Mouse (Mus musculus) neural tube, embryonic 14.5 days (tissue): ENCODE data around the gene Ccdc146. TPM values are rescaled to one million over a fixed set of nuclear protein-coding genes. Genes with fewer than 3 reads are reported as not detected.

Experiments
- ATAC-seq: fragments of 200-750 bp; cut with Nextera tagmentation; 2 replicates; pipeline ENCODE4 v1.8.0; 2017; ENCODE audit warnings: low read depth, mild to moderate bottlenecking, moderate TSS enrichment, moderate library complexity
- H3K27ac ChIP-seq: fragments of 300-500 bp; sonication (generic); 2 replicates; pipeline ENCODE4 v1.5.1; 2014; ENCODE audit warnings: low read depth, mild to moderate bottlenecking, control low read depth, low read length, moderate library complexity, mixed read lengths
- H3K27me3 ChIP-seq: fragments of 300-500 bp; sonication (generic); 2 replicates; pipeline ENCODE4 v1.6.1; 2014; ENCODE audit warnings: low read length; ENCODE audit not compliant: control insufficient read depth, insufficient read depth
- H3K36me3 ChIP-seq: fragments of 300-500 bp; sonication (generic); 2 replicates; pipeline ENCODE4 v1.6.1; 2014; ENCODE audit warnings: low read length, mixed read lengths; ENCODE audit not compliant: control insufficient read depth, insufficient read depth
- H3K4me1 ChIP-seq: fragments of 300-500 bp; sonication (generic); 2 replicates; pipeline ENCODE4 v1.6.1; 2014; ENCODE audit warnings: low read length; ENCODE audit not compliant: control insufficient read depth, insufficient read depth
- H3K4me2 ChIP-seq: fragments of 300-500 bp; sonication (generic); 2 replicates; pipeline ENCODE4 v1.6.1; 2014; ENCODE audit warnings: mild to moderate bottlenecking, low read depth, low read length, control low read depth
- H3K4me3 ChIP-seq: fragments of 300-500 bp; sonication (generic); 2 replicates; pipeline ENCODE4 v1.5.1; 2014; ENCODE audit warnings: low read depth, low read length, control low read depth, mixed read lengths
- H3K9ac ChIP-seq: fragments of 300-500 bp; sonication (generic); replicated peaks from 2 replicates; pipeline ENCODE4 v1.6.1; 2014; ENCODE audit warnings: low read depth, mild to moderate bottlenecking, control low read depth, low read length, mixed read lengths
- H3K9me3 ChIP-seq: fragments of 300-500 bp; sonication (generic); 2 replicates; pipeline ENCODE4 v1.6.1; 2016; ENCODE audit warnings: low read length; ENCODE audit not compliant: control insufficient read depth
- WGBS: fragments of 180-500 bp; shearing (Covaris S2); extraction: QIAGEN DNeasy Blood & Tissue Kit; methylation state at CpG from one replicate; pipeline ENCODE4 v1.1.7; 2014; 5-methylcytosine and 5-hydroxymethylcytosine counted together
- polyA plus RNA-seq: library from polyadenylated mRNA; unstranded; fragments of >200 nt; fragmentation: Nextera tagmentation; extraction: Ambion mirVana; gene quantifications from 2 replicates; pipeline ENCODE4 v1.2.1, GENCODE M21; 2014

Ccdc146 gene
- polyA plus RNA-seq: 0.27 and 0.99 TPM in 2 replicates

DNA sequence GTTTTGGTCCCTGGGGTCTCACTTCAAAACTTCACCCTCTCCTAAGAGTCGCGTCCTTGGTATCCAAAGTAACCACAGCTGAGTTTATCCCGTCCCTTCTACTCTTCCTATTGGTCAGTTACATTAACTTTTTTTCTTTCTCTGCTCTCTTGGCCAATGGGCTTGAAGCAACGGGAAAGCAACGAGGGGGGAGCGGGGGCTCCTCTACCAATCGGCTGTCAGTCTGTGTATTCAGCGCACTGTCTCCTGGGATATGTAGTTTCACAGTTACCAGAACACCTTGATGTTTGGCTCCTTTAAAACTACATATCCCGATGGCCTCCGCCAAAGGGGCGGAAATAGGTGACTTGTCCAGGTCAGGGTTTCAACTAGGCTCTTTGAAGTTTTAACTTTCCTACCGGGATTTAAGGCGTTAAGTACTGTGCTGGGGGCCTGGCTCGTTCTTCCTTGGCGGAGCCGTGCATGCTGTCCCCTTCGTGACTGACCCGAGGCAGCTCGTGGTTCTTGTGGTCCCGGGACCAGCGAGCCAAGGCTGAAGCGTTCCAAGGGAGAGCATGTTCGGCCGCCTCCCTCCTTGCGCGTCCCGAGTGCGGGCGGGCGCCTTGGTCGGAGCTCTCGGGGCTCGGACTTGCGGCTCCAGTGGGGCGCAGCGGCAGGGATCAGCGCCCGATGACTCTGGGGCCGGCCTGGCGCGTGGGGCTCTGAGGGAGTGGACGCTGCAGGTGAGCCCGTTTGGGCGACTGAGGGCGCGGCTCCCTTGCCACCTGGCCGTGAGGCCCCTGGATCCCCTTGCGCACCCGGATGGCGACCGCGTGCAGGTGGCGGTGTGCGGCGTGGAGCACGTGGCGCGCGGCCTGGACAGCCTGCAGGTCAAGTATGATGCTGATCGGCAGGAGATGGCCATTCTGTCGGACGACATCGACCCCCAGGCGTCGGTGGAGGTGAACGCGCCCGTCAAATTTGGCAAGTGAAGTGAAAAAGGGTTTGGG, at the start of gene Ccdc146, which contains the start of gene Fam185a:
Ccdc146 (minus strand) TSS at position 64 of the 989 bp plus-strand sequence.
Fam185a (plus strand) TSS at position 345 of the 989 bp plus-strand sequence.
- no peaks in the 10 kb centered on the region; the same call in 1 of the 2 replicates for H3K4me1 ChIP-seq
- H3K27ac ChIP-seq: peak within 1 kb of the TSS; percentile 44; the same call in 1 of the 2 replicates
- H3K27me3 ChIP-seq: no peaks in the 10 kb centered on the region
- peak; percentile 100 for ATAC-seq
- H3K9ac ChIP-seq: peak within 1 kb of the TSS; percentile 58
- H3K4me3 ChIP-seq: peak within 1 kb of the TSS; percentile 83
- H3K9me3 ChIP-seq: no peaks in the 10 kb centered on the region
- under 1% methylated on average over 68 of the region's 68 CpGs for WGBS
- H3K4me2 ChIP-seq: peak within 1 kb of the TSS; percentile 93
- no peaks in the 10 kb centered on the region for H3K36me3 ChIP-seq

DNA sequence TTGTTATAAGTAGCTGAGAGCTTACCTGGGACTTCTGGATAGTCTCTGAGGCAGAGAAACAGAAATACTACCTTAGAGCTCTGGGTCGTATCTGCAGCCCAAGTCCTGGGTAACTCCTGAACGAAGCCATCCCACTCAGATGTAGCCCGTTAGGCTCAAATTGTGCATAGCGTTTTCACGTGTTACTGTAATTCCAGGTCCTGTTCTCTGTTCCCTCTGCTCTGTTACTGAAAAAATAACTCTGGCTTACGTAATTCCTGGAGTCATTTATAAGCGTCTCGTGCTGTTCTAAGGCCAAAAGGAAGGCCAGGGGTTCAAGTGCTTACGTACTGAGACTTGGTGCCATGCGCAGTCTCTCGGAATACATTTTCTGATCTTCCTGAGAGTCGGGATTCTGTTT, 43.6 kb upstream of the Ccdc146 start:
- Histone ChIP-seq H3K4me2 (no peak overlapping the region), H3K27me3 (no peaks in the 10 kb centered on the region), H3K36me3 (no peaks in the 10 kb centered on the region), H3K9ac (no peak overlapping the region), H3K9me3 (no peaks in the 10 kb centered on the region), H3K4me1 (no peaks in the 10 kb centered on the region), H3K27ac (no peak overlapping the region), H3K4me3 (no peak overlapping the region)
- ATAC-seq: no peak
- WGBS: 93% methylated on average over 12 of the region's 12 CpGs

- Histone ChIP-seq H3K4me2 (no peak overlapping the region), H3K9ac (no peak overlapping the region), H3K27ac (no peak overlapping the region), H3K4me1 (no peaks in the 10 kb centered on the region), H3K27me3 (no peaks in the 10 kb centered on the region), H3K4me3 (no peak overlapping the region), H3K36me3 (no peaks in the 10 kb centered on the region), H3K9me3 (no peaks in the 10 kb centered on the region)
- 79% methylated on average over 7 of the region's 7 CpGs for WGBS
- ATAC-seq: no peak
Measured at GRCm38 (mm10) chr5:21467387-21467786, 42.9 kb upstream of the Ccdc146 start.

DNA sequence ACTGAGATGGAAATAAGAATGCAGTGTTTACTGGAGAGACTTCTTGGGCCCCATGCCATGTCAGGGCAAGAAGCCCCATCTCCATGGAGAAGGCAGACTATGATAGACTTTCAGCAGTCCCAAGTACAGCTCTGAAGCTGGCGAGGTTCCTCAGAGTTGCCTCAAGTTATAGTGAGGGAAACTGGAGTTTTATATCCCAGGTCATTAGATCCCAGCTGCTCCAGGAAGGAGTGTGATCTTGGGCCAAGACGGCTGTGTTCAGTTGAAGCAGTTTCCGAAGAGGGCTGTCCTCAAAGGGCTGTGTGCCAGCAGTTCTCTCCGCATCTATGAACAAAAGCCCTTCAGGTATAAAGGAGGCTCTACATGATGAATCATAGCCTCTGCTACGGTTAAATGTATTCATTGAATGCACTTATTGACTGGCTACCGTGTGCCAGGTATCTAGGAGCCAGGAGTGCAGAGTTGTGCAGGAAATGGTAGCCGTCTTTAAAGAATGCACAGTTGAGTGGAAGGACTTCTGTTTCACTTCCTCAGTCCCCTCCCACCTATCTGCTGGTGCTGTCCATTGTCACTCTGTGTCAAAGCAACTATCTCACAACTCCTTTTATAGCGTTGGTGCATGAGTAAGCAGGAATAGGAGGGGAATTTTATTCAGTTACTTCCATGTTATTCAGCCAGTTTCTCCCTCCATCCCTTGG, 16.5 kb upstream of the Ccdc146 start:
- Histone ChIP-seq H3K9ac (no peak overlapping the region), H3K9me3 (no peaks in the 10 kb centered on the region), H3K4me3 (no peak overlapping the region), H3K27ac (no peak overlapping the region), H3K4me2 (no peak overlapping the region), H3K27me3 (no peaks in the 10 kb centered on the region), H3K36me3 (no peaks in the 10 kb centered on the region), H3K4me1 (no peaks in the 10 kb centered on the region)
- WGBS: 59% methylated on average over 8 of the region's 8 CpGs
- ATAC-seq: peak; percentile 74

DNA sequence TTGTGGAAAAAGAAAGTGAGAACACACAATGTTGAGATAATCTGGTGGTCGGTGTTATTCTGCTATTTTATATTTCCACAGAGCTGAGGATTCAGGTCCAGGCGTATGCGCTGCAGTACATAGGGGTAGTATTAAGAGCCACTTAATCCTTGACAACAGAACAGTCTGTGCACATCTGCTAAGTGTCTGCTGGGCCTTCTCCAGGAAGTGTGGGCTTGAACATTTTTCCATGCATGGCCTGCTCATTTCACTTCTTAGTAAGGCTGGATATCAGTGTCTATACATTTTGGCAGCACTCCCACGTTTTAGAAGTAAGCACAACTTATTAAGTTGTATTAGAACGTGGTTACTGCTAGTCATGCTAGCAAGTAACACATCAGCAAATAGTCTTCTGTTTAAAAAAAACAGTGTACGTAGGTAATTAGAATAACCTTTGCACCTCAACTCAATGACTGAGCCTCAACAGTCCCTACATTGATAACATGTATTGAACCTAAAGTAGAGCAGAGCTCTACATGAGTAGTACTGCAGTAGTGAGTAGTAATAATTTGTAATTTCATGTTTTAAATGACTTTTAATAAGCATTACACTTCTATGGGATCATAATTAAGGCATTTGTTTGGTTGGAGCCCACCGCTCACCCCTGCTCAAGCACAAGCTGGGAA, 15.1 kb upstream of the Ccdc146 start:
- no peaks in the 10 kb centered on the region for H3K27me3 ChIP-seq
- H3K9ac ChIP-seq: no peak overlapping the region
- no peak overlapping the region for H3K4me3 ChIP-seq
- H3K4me1 ChIP-seq: no peaks in the 10 kb centered on the region
- no peak overlapping the region for H3K27ac ChIP-seq
- H3K36me3 ChIP-seq: no peaks in the 10 kb centered on the region
- no peak for ATAC-seq
- no peaks in the 10 kb centered on the region for H3K9me3 ChIP-seq
- WGBS: 95% methylated on average over 7 of the region's 7 CpGs
- no peak overlapping the region for H3K4me2 ChIP-seq

GRCm38 (mm10) chr5:21438428-21438827, 14.0 kb upstream of the Ccdc146 start:
- H3K4me2 ChIP-seq: no peak overlapping the region
- H3K4me1 ChIP-seq: no peaks in the 10 kb centered on the region
- H3K4me3 ChIP-seq: no peak overlapping the region
- no peaks in the 10 kb centered on the region for H3K9me3 ChIP-seq
- H3K36me3 ChIP-seq: no peaks in the 10 kb centered on the region
- H3K27ac ChIP-seq: no peak overlapping the region
- no peak for ATAC-seq
- H3K9ac ChIP-seq: no peak overlapping the region
- WGBS: 95% methylated on average over 9 of the region's 9 CpGs
- H3K27me3 ChIP-seq: no peaks in the 10 kb centered on the region

- H3K27me3 ChIP-seq: no peaks in the 10 kb centered on the region
- H3K9ac ChIP-seq: no peak overlapping the region
- no peaks in the 10 kb centered on the region for H3K4me1 ChIP-seq
- no peaks in the 10 kb centered on the region for H3K36me3 ChIP-seq
- no peak overlapping the region for H3K4me2 ChIP-seq
- H3K4me3 ChIP-seq: no peak overlapping the region
- ATAC-seq: no peak
- H3K9me3 ChIP-seq: no peaks in the 10 kb centered on the region
- 59% methylated on average over 8 of the region's 8 CpGs for WGBS
- H3K27ac ChIP-seq: no peak overlapping the region
Measured at GRCm38 (mm10) chr5:21436471-21436975, 12.0 kb upstream of the Ccdc146 start.

DNA sequence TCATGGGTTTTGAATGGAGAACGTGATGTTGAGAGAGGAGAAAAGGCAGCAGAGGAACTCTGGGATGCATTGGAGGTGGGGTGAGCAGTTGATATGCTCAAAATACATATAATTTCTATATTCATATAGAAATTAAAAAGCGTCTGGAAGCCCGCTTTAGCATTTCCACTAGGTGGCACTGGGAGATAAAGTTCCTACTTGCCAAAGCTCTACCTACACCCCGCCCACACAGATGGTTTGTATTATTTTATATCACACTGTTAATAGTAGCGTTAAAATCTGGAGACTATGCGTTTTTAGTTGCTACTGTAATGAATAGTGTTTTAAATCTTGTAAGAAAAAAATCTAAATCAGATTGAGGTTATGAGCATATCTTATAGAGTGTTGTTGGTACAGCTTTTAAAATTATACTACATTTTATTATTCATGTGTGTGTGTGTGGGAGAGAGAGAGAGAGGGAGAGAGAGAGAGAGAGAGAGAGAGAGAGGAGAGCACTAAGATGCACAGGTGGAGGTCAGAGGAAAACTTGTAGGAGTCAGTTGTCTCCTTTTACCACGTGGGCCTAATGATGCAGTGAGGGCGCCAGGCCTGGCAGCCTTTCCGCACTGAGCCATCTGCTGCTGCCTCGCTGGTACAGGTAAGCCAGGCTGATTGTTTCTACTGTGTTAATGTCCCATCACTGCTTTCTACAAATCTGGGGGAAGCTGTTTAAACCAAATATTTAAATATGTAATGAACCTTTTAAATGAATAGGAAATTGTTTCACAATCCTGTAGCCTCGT, 9.9 kb upstream of the Ccdc146 start:
- peak; percentile 79 for ATAC-seq
- Histone ChIP-seq H3K9me3 (no peaks in the 10 kb centered on the region), H3K9ac (no peak overlapping the region), H3K27me3 (no peaks in the 10 kb centered on the region), H3K27ac (no peak overlapping the region), H3K4me3 (no peak overlapping the region), H3K36me3 (no peaks in the 10 kb centered on the region), H3K4me2 (no peak overlapping the region), H3K4me1 (no peaks in the 10 kb centered on the region)
- WGBS: 78% methylated on average over 11 of the region's 11 CpGs
